Mouse (Mus musculus) CH12.LX (cell line): ENCODE measurements at regions not wholly inside any gene's neighbourhood (a gene's known extent, or its start where the extent isn't known, plus 50 kb on each side); places are given as distances from the start of the nearest gene placed in this dataset.

ENCODE experiments used
- DNase-seq: peaks from one replicate; pipeline ENCODE4 v3.0.0-alpha.2; 2013; ENCODE audit errors: extremely low read depth
- H3K27ac ChIP-seq: 2 replicates; pipeline ENCODE4 v1.5.1; 2012; ENCODE audit warnings: low read depth, mild to moderate bottlenecking, control low read depth, moderate library complexity; ENCODE audit not compliant: insufficient read depth
- H3K27me3 ChIP-seq: replicated peaks from 2 replicates; pipeline ENCODE3; 2012; ENCODE audit warnings: inconsistent platforms
- H3K36me3 ChIP-seq, 2 experiments: replicated peaks in 1 of 2; 2 replicates each; pipeline versions ENCODE3 to v1.6.1; 2012; ENCODE audit warnings: inconsistent platforms in 1 of 2, low read length in 1 of 2, mild to moderate bottlenecking in 1 of 2, mixed read lengths in 1 of 2, moderate library complexity in 1 of 2; ENCODE audit not compliant: control insufficient read depth in 1 of 2, insufficient read depth in 1 of 2
- H3K4me1 ChIP-seq, 2 experiments: 2 replicates each; pipeline ENCODE4 v1.6.1; 2012; ENCODE audit warnings: inconsistent platforms in 1 of 2, moderate library complexity in 1 of 2; ENCODE audit not compliant: insufficient read depth in 2 of 2, control insufficient read depth in 1 of 2
- H3K4me2 ChIP-seq: 2 replicates; pipeline ENCODE4 v1.6.1; 2012; ENCODE audit warnings: low read depth, mild to moderate bottlenecking, control low read depth; ENCODE audit not compliant: poor library complexity, insufficient read depth, severe bottlenecking
- H3K4me3 ChIP-seq, 3 experiments: fragments of 150-350 bp in 1 of 3; sonication (generic) in 1 of 3; replicated peaks in 1 of 3; 2 replicates each; pipeline versions ENCODE3 to v1.5.1; 2011 to 2012; ENCODE audit warnings: low read depth in 2 of 3, low read length in 2 of 3, mild to moderate bottlenecking in 2 of 3, moderate library complexity in 2 of 3, control low read depth in 1 of 3, improper control_type of control experiment in 1 of 3, inconsistent platforms in 1 of 3, mixed read lengths in 1 of 3; ENCODE audit not compliant: poor library complexity in 1 of 3
- H3K79me2 ChIP-seq: replicated peaks from 2 replicates; pipeline ENCODE4 v1.6.1; 2012; ENCODE audit warnings: mild to moderate bottlenecking, moderate library complexity; ENCODE audit not compliant: control insufficient read depth, poor library complexity, insufficient read depth, severe bottlenecking; ENCODE audit errors: extremely low read depth
- H3K9ac ChIP-seq: 2 replicates; pipeline ENCODE4 v1.6.1; 2012; ENCODE audit warnings: low read depth, mild to moderate bottlenecking, control low read depth, moderate library complexity; ENCODE audit not compliant: insufficient read depth
- H3K9me3 ChIP-seq: replicated peaks from 2 replicates; pipeline ENCODE3; 2012; ENCODE audit warnings: low read length, inconsistent platforms, mixed read lengths
- CHD1 ChIP-seq: IDR thresholded peaks from 2 replicates; pipeline ENCODE4 v1.6.1; 2012; ENCODE audit warnings: low read depth, low read length, improper control_type of control experiment, inconsistent platforms
- ETS1 ChIP-seq: conservative IDR thresholded peaks from 2 replicates; pipeline ENCODE4 v1.6.1; 2012; ENCODE audit warnings: low read depth, mild to moderate bottlenecking, inconsistent platforms, low read length, improper control_type of control experiment, moderate library complexity
- GABPA ChIP-seq: IDR thresholded peaks from 2 replicates; pipeline ENCODE4 v1.6.1; 2012; ENCODE audit warnings: low read depth, low read length, improper control_type of control experiment, inconsistent platforms; ENCODE audit not compliant: insufficient replicate concordance
- HCFC1 ChIP-seq: IDR thresholded peaks from 2 replicates; pipeline ENCODE4 v1.6.1; 2012; ENCODE audit warnings: low read depth, mild to moderate bottlenecking, inconsistent platforms, low read length, improper control_type of control experiment
- JUN ChIP-seq: IDR thresholded peaks from 2 replicates; pipeline ENCODE4 v1.6.1; 2011; ENCODE audit warnings: low read depth, mild to moderate bottlenecking, low read length, improper control_type of control experiment, moderate library complexity; ENCODE audit not compliant: insufficient read depth
- KAT2A ChIP-seq: IDR thresholded peaks from 2 replicates; pipeline ENCODE4 v1.6.1; 2012; ENCODE audit warnings: low read length, improper control_type of control experiment, inconsistent platforms; ENCODE audit not compliant: insufficient replicate concordance
- MAFK ChIP-seq: IDR thresholded peaks from 2 replicates; pipeline ENCODE4 v1.6.1; 2011; ENCODE audit warnings: low read length, improper control_type of control experiment; ENCODE audit not compliant: insufficient replicate concordance
- MAZ ChIP-seq: IDR thresholded peaks from 2 replicates; pipeline ENCODE4 v1.6.1; 2012; ENCODE audit warnings: low read depth, mild to moderate bottlenecking, inconsistent platforms, low read length, improper control_type of control experiment, moderate library complexity
- MYC ChIP-seq: IDR thresholded peaks from 2 replicates; pipeline ENCODE4 v1.6.1; 2011; ENCODE audit warnings: low read depth, mild to moderate bottlenecking, improper control_type of control experiment, low read length
- NRF1 ChIP-seq: IDR thresholded peaks from 2 replicates; pipeline ENCODE4 v1.6.1; 2014; ENCODE audit warnings: low read depth, mild to moderate bottlenecking, inconsistent platforms, low read length, improper control_type of control experiment, moderate library complexity
- POLR2AphosphoS2 ChIP-seq: IDR thresholded peaks from 2 replicates; pipeline ENCODE4 v1.6.1; 2011; ENCODE audit warnings: low read depth, low read length, improper control_type of control experiment
- SIN3A ChIP-seq: IDR thresholded peaks from 2 replicates; pipeline ENCODE4 v1.6.1; 2012; ENCODE audit warnings: low read length, improper control_type of control experiment, inconsistent platforms
- SMC3 ChIP-seq: IDR thresholded peaks from 2 replicates; pipeline ENCODE4 v1.6.1; 2011; ENCODE audit warnings: low read depth, low read length, improper control_type of control experiment
- TBP ChIP-seq: conservative IDR thresholded peaks from 2 replicates; pipeline ENCODE4 v1.6.1; 2011; ENCODE audit warnings: low read depth, low read length, improper control_type of control experiment
- UBTF ChIP-seq: IDR thresholded peaks from 2 replicates; pipeline ENCODE4 v1.6.1; 2012; ENCODE audit warnings: low read depth, mild to moderate bottlenecking, inconsistent platforms, low read length, improper control_type of control experiment, moderate library complexity
- USF1 ChIP-seq: IDR thresholded peaks from 2 replicates; pipeline ENCODE4 v1.6.1; 2014; ENCODE audit warnings: low read depth, mild to moderate bottlenecking, inconsistent platforms, low read length, improper control_type of control experiment
- ZC3H11A ChIP-seq: IDR thresholded peaks from 2 replicates; pipeline ENCODE4 v1.6.1; 2012; ENCODE audit warnings: low read depth, mild to moderate bottlenecking, inconsistent platforms, low read length, improper control_type of control experiment
- ZNF384 ChIP-seq: IDR thresholded peaks from 2 replicates; pipeline ENCODE4 v1.6.1; 2012; ENCODE audit warnings: low read depth, low read length, improper control_type of control experiment, inconsistent platforms
- dilution Hi-C: fragments of 300-500 bp; cut with MboI; formaldehyde crosslinking; loops from 2 replicates; pipeline ENCODE4 v1.14.3; 2020; ENCODE audit warnings: low sequenced_read_pairs; ENCODE audit not compliant: extremely low pct_unique_long_range_greater_than_20kb, extremely low pct_ligation_motif_present
- in situ Hi-C: fragments of 300-500 bp; cut with MboI; formaldehyde crosslinking; loops from 3 replicates; pipeline ENCODE4 v1.14.3; 2019; ENCODE audit warnings: low sequenced_read_pairs, low pct_ligation_motif_present, low pct_unique_long_range_greater_than_20kb, mixed read lengths

DNA sequence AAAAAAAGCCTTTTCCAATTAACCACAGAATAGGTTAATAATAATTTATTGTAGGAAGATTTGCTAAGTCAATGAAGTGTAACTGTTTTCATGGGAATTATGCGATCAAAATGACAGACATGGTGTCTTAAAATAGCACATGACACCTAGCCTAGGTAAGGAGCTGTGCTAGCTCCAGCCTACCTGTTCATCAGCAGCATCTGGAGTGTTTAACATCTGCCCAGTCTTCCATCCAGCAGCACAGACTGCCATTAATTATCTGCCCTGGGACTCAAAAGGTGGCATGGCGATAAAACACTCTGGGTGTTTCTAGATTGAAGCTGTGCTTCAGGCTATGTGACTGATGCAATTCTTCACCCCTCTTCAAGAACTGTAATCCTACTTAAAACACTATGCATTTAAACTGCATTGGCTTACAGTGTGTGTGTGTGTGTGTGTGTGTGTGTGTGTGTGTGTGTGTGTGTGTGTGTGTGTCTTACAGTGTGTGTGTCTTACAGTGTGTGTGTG, 296.4 kb downstream of the Rnd3 start:
- no peak for DNase-seq
- Histone ChIP-seq H3K79me2 (no peaks in the 10 kb centered on the region), H3K4me2 (no peak overlapping the region), H3K4me3 (no peak overlapping the region), H3K36me3 (no peaks in the 10 kb centered on the region), H3K4me1 (peaks cover 0 to 11% of the 10 kb centered on the region in 2 experiments; a peak in 2 of 4 replicates), H3K9me3 (no peaks in the 10 kb centered on the region), H3K27ac (no peak overlapping the region), H3K27me3 (no peaks in the 10 kb centered on the region), H3K9ac (no peak overlapping the region)
- dilution Hi-C loops, result no loop called here
- TF ChIP-seq ZNF384 (no peak), UBTF (no peak), MAFK (no peak), MYC (no peak), ZC3H11A (no peak), KAT2A (no peak), POLR2AphosphoS2 (no peak), MAZ (no peak), SMC3 (no peak), NRF1 (no peak), HCFC1 (no peak), GABPA (no peak), SIN3A (no peak), USF1 (no peak), TBP (no peak)
- in situ Hi-C loops, result no loop called here

DNA sequence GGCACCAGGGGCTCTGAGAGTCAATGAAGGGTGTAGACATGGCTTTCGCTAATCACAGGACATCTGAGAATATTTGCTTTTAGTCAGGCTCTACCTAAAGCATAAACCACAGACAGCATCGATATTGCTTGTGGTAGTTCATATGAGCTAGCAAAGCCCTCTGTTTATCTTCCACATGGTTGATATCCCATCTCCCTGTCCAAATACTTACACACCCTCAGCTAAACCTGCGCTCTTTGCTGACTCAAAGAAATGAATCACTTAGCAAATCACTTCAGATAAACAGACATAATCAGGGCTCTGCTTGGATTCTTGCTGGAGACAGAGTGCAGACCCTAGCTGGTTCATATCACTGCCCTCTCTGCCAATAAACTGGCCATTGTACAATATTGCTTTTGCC, 298.8 kb downstream of the Rnd3 start:
- Histone ChIP-seq H3K27me3 (no peaks in the 10 kb centered on the region), H3K9me3 (no peaks in the 10 kb centered on the region), H3K79me2 (no peaks in the 10 kb centered on the region), H3K4me2 (no peak overlapping the region), H3K9ac (no peak overlapping the region), H3K4me3 (no peak overlapping the region), H3K36me3 (no peaks in the 10 kb centered on the region), H3K4me1 (peaks cover 0 to 11% of the 10 kb centered on the region in 2 experiments; a peak in 2 of 4 replicates), H3K27ac (no peak overlapping the region)
- TF ChIP-seq GABPA (no peak), ETS1 (no peak), JUN (no peak), CHD1 (no peak), MAZ (no peak)
- dilution Hi-C loops, result no loop called here
- DNase-seq, result no peak
- in situ Hi-C loops, result no loop called here
